Mouse (Mus musculus) CH12.LX (cell line): ENCODE results near the gene Six6.

Source experiments
- CTCF ChIP-seq, 2 experiments: IDR thresholded peaks in 1 of 2; conservative IDR thresholded peaks in 1 of 2; 2 replicates each; pipeline ENCODE4 v1.5.1; 2011 to 2012; ENCODE audit warnings: low read depth in 2 of 2, low read length in 2 of 2, improper control_type of control experiment in 1 of 2, inconsistent platforms in 1 of 2, mild to moderate bottlenecking in 1 of 2, moderate library complexity in 1 of 2
- POLR2A ChIP-seq: IDR thresholded peaks from 2 replicates; pipeline ENCODE4 v1.6.1; 2011; ENCODE audit warnings: low read depth, mild to moderate bottlenecking, improper control_type of control experiment, low read length
- POLR2AphosphoS2 ChIP-seq: IDR thresholded peaks from 2 replicates; pipeline ENCODE4 v1.6.1; 2011; ENCODE audit warnings: low read depth, low read length, improper control_type of control experiment
- ZC3H11A ChIP-seq: IDR thresholded peaks from 2 replicates; pipeline ENCODE4 v1.6.1; 2012; ENCODE audit warnings: low read depth, mild to moderate bottlenecking, inconsistent platforms, low read length, improper control_type of control experiment

- TF ChIP-seq POLR2AphosphoS2: no peak
- no peak for TF ChIP-seq POLR2A
- TF ChIP-seq CTCF (conservative IDR thresholded peaks at IDR 0.05 in 1 of 2, IDR thresholded peaks at IDR 0.05 in 1 of 2; ENCODE audit: low read depth in 2 of 2, low read length in 2 of 2): no peak
- TF ChIP-seq ZC3H11A: no peak
Measured at GRCm38 (mm10) chr12:72941398-72942051, 1.8 kb downstream of the Six6 start.
